Comparison of ENCODE assay signal across 7 mouse cellular contexts in the genomic region with DNA sequence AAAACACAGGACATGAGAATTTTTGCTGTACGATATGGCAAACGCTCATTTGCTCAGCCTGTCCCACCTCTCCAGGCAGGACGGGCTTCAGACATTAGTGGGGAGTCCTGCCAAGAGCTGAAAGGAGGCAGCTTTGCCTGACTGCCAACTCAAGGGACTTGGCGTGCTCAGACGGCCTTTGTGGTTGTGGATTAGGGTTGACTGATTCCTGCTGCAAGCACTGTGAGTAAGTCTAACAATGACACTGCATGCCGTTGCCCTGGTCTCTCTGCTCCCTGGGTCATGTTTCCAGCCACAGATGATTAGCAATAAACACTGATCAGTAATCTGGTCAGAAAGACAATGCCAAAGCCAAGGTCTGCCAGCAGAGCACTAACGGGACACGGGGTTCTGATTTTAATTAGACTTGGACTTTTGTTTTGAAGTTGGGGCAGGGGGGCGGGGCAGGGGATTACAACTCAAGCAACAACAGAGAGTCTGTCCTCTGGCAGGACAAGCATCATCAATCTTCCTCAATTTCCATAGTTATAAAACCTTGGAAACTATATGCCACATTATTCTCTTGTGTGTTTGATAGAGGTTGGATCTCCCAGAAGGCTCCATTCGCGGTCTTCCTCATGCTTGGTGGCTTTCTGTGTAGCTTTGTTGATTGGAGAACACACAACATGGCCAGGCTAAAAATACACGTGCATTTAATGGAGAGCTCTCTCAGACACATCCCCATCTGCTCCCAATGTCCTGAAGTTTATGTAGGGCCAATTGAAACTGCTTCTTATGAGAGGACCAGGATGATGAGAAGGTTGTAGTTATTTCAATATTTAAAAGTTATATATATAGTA.
A peak's percentile ranks its signal among the peaks of the same experiment; 100 is the strongest.
DNase-seq lines count a peak whose midpoint lies in the region; ATAC-seq lines count a peak whose summit lies in the region.

No protein-coding gene starts in this region.

- peak; percentile 3 for DNase-seq in urinary bladder, postnatal 25 days (ENCODE audit: low spot score)
- DNase-seq in urinary bladder, adult 2 months (ENCODE audit: low spot score) = no peak
- peak; percentile 77 for DNase-seq in forebrain, embryonic 14.5 days (ENCODE audit: low spot score)
- DNase-seq in left cerebral cortex, postnatal 36 days (ENCODE audit: low spot score in 2 of 2) = peak; percentile 9 to 10
- peak; percentile 9 for DNase-seq in retina, postnatal 7 days (ENCODE audit: low read depth, low spot score)
- DNase-seq in spleen, postnatal 4 days (ENCODE audit: low spot score in 2 of 2) = no peak

- peak; percentile 85 for ATAC-seq in forebrain, embryonic 14.5 days
- ATAC-seq in hindbrain, embryonic 12.5 days (ENCODE audit: low FRiP score) = peak; percentile 63; the same call in 1 of the 2 replicates

- intact Hi-C loops in left cerebral cortex, postnatal 36 days (cut with DNase I) = no loop called here

- H3K36me3 ChIP-seq in forebrain, embryonic 14.5 days (ENCODE audit: control insufficient read depth, insufficient read depth, low read length) = no peaks in the 10 kb centered on the region
- no peaks in the 10 kb centered on the region for H3K36me3 ChIP-seq in hindbrain, embryonic 12.5 days

- H3K27ac ChIP-seq in forebrain, embryonic 14.5 days (ENCODE audit: low read depth, low read length) = no peak overlapping the region
- no peak overlapping the region for H3K27ac ChIP-seq in hindbrain, embryonic 12.5 days

- no peaks in the 10 kb centered on the region for H3K9me3 ChIP-seq in forebrain, embryonic 14.5 days (replicated peaks; ENCODE audit: control insufficient read depth, low read length)
- H3K9me3 ChIP-seq in hindbrain, embryonic 12.5 days (replicated peaks) = no peaks in the 10 kb centered on the region

- no peaks in the 10 kb centered on the region for H3K27me3 ChIP-seq in forebrain, embryonic 14.5 days (replicated peaks; ENCODE audit: control insufficient read depth, insufficient read depth, low read length)
- H3K27me3 ChIP-seq in hindbrain, embryonic 12.5 days = no peaks in the 10 kb centered on the region

- peak overlapping the region; percentile 12; the same call in 1 of the 2 replicates for H3K4me2 ChIP-seq in forebrain, embryonic 14.5 days (ENCODE audit: low read length)
- no peak overlapping the region for H3K4me2 ChIP-seq in hindbrain, embryonic 12.5 days (replicated peaks)

- WGBS in forebrain, embryonic 14.5 days = 13% methylated on average over 12 of the region's 12 CpGs
- 52% methylated on average over 12 of the region's 12 CpGs for WGBS in hindbrain, embryonic 12.5 days

- no peak overlapping the region for H3K9ac ChIP-seq in forebrain, embryonic 14.5 days (ENCODE audit: low read length)
- no peak overlapping the region for H3K9ac ChIP-seq in hindbrain, embryonic 12.5 days

- no peak overlapping the region for H3K4me3 ChIP-seq in forebrain, embryonic 14.5 days (ENCODE audit: low read depth, low read length)
- H3K4me3 ChIP-seq in hindbrain, embryonic 12.5 days = no peak overlapping the region

- H3K4me1 ChIP-seq in forebrain, embryonic 14.5 days (ENCODE audit: control insufficient read depth, insufficient read depth, low read length) = 0 out of 2 replicates have a peak, but pooled peaks cover 3% of the 10 kb centered on the region
- H3K4me1 ChIP-seq in hindbrain, embryonic 12.5 days = peaks cover 5% of the 10 kb centered on the region; the same call in 1 of the 2 replicates

Comparison
In these comparisons a context has a peak if more than half of its experiments do, and no peak if none do; other contexts are left out.
1. DNase-seq: peak in urinary bladder, postnatal 25 days (single experiment), forebrain, embryonic 14.5 days (single experiment), left cerebral cortex, postnatal 36 days (2 of 2) and retina, postnatal 7 days (single experiment); none in urinary bladder, adult 2 months (single experiment) and spleen, postnatal 4 days (0 of 2).